ENCODE assay signal across 24 mouse cellular contexts in genomic region chr6:8045825-8046224, GRCm38 (mm10).
"Had no signal": no experiment of that assay in that cellular context is flagged by ENCODE, and none has a peak within 500 bp of the region (broad histone marks: within the 10 kb centered on the region; RNA-seq: fewer than 3 reads in every experiment).

No protein-coding gene starts in this region.

- H3K27me3 ChIP-seq: heart, embryonic 12.5 days; heart, embryonic 13.5 days; heart, embryonic 15.5 days; hindbrain, embryonic 12.5 days; hindbrain, embryonic 13.5 days; hindbrain, embryonic 15.5 days; intestine, embryonic 15.5 days; kidney, embryonic 15.5 days had no signal

- DNase-seq: heart, adult 2 months; heart, postnatal 10 days; heart, postnatal 14 days; heart, postnatal 36 days; heart, postnatal 4 days; layer of hippocampus, adult 9-11 months had no signal

- ATAC-seq: hindbrain, embryonic 16.5 days; hindbrain, postnatal 0 days; inflammation-experienced regulatory T-cells, adult 6 months; intestine, postnatal 0 days had no signal

- H3K9me3 ChIP-seq: heart, embryonic 10.5 days; heart, embryonic 12.5 days; heart, embryonic 13.5 days; heart, embryonic 15.5 days; hindbrain, embryonic 10.5 days; hindbrain, embryonic 12.5 days; hindbrain, embryonic 13.5 days; hindbrain, embryonic 15.5 days; intestine, embryonic 15.5 days; kidney, embryonic 15.5 days had no signal

- H3K4me2 ChIP-seq: heart, embryonic 11.5 days; heart, embryonic 12.5 days; heart, embryonic 13.5 days; heart, embryonic 15.5 days; hindbrain, embryonic 12.5 days; hindbrain, embryonic 13.5 days; hindbrain, embryonic 14.5 days; hindbrain, embryonic 15.5 days; intestine, embryonic 15.5 days; kidney, embryonic 15.5 days had no signal

- H3K9ac ChIP-seq: heart, embryonic 12.5 days; heart, embryonic 13.5 days; heart, embryonic 15.5 days; hindbrain, embryonic 12.5 days; hindbrain, embryonic 13.5 days; hindbrain, embryonic 14.5 days; hindbrain, embryonic 15.5 days; intestine, embryonic 15.5 days; kidney, embryonic 15.5 days had no signal

- H3K4me1 ChIP-seq: heart, embryonic 10.5 days; heart, embryonic 13.5 days; hindbrain, embryonic 10.5 days; hindbrain, embryonic 12.5 days; hindbrain, embryonic 13.5 days; hindbrain, embryonic 15.5 days; intestine, embryonic 15.5 days had no signal

- H3K36me3 ChIP-seq: heart, embryonic 10.5 days; heart, embryonic 12.5 days; heart, embryonic 13.5 days; heart, embryonic 15.5 days; hindbrain, embryonic 10.5 days; hindbrain, embryonic 12.5 days; hindbrain, embryonic 13.5 days; hindbrain, embryonic 15.5 days; intestine, embryonic 15.5 days; kidney, embryonic 15.5 days had no signal

- H3K27ac ChIP-seq: heart, adult 2 months; heart, embryonic 10.5 days; heart, embryonic 13.5 days; heart, embryonic 15.5 days; hindbrain, embryonic 10.5 days; hindbrain, embryonic 12.5 days; hindbrain, embryonic 13.5 days; hindbrain, embryonic 14.5 days; hindbrain, embryonic 15.5 days; hindbrain, postnatal 0 days; intestine, embryonic 15.5 days; kidney, embryonic 15.5 days; kidney, postnatal 0 days; layer of hippocampus, adult 2 months had no signal

- H3K4me3 ChIP-seq: heart, adult 2 months; heart, embryonic 10.5 days; heart, embryonic 12.5 days; heart, embryonic 13.5 days; heart, embryonic 15.5 days; hindbrain, embryonic 10.5 days; hindbrain, embryonic 12.5 days; hindbrain, embryonic 13.5 days; hindbrain, embryonic 15.5 days; intestine, embryonic 15.5 days; kidney, embryonic 15.5 days; layer of hippocampus, adult 2 months had no signal
